Mouse (Mus musculus): ENCODE results near the gene Slc2a4. TPM values are rescaled to one million over a fixed set of nuclear protein-coding genes. Genes with fewer than 3 reads are reported as not detected.

The Slc2a4 gene
- polyA plus RNA-seq, 1 experiment = 1.9 TPM

DNA sequence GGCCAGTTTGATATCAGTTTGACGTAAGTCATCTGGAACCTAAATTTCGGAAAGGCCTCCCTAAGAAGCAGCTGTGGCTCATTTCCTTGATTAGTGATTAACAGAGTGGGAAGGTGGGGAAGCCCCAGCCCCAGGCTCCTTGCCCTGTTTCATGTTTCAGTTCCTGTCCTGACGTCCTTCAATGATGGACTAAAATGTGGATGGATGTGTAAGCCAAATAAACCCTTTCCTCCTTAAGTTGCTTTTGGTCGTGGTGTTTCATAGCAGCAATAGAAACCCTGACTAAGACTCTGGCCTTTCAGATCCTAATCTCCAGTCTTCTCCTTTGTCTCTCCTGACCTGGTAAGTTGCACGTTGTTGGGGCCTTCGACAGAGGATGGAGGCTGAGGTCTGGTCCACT, 22.2 kb upstream of the Slc2a4 start:
- no peak overlapping the region for H3K4me3 ChIP-seq (ENCODE audit: control insufficient read depth, low read depth, low read length)
- H3K27me3 ChIP-seq (ENCODE audit: control insufficient read depth, insufficient read depth, low read length) = no peaks in the 10 kb centered on the region
- H3K27ac ChIP-seq (ENCODE audit: control insufficient read depth, insufficient read depth, low read depth, low read length) = no peak overlapping the region
- H3K36me3 ChIP-seq (ENCODE audit: control insufficient read depth, insufficient read depth, low read length) = peaks cover 2% of the 10 kb centered on the region; the same call in 1 of the 2 replicates
- TF ChIP-seq POLR2A (IDR thresholded peaks at IDR 0.05; ENCODE audit: control insufficient read depth, low read depth, low read length) (no peak), CTCF (IDR thresholded peaks at IDR 0.05; ENCODE audit: control insufficient read depth, insufficient read depth, insufficient replicate concordance, low read depth, low read length) (no peak)
- H3K4me1 ChIP-seq (ENCODE audit: control insufficient read depth, insufficient read depth, low read length) = peaks cover 19% of the 10 kb centered on the region

DNA sequence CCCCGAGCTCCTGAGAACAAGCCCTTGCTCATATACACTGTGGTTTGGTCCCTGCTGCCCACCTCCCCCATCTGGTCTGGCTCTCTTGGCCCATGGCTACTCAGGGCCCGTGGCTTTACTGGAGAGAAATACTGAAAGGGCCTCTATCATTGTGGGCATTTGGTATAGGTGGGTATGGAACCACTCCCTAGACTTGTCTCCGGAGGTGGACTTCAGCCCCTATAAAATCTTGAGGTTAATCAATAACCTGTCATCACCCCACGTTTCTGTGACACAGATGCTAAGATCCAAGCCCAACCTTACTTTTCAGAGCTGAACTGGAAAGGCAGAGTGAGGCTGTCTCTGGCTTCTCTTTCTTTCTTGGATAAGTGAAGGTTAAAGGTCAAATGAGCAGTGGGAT, 20.8 kb upstream of the Slc2a4 start:
- no peaks in the 10 kb centered on the region for H3K27me3 ChIP-seq (ENCODE audit: control insufficient read depth, insufficient read depth, low read length)
- TF ChIP-seq POLR2A (IDR thresholded peaks at IDR 0.05; ENCODE audit: control insufficient read depth, low read depth, low read length) = no peak
- TF ChIP-seq CTCF (IDR thresholded peaks at IDR 0.05; ENCODE audit: control insufficient read depth, insufficient read depth, insufficient replicate concordance, low read depth, low read length) = no peak
- H3K36me3 ChIP-seq (ENCODE audit: control insufficient read depth, insufficient read depth, low read length) = peaks cover 2% of the 10 kb centered on the region; the same call in 1 of the 2 replicates
- peaks cover 20% of the 10 kb centered on the region for H3K4me1 ChIP-seq (ENCODE audit: control insufficient read depth, insufficient read depth, low read length)
- H3K27ac ChIP-seq (ENCODE audit: control insufficient read depth, insufficient read depth, low read depth, low read length) = no peak overlapping the region
- no peak overlapping the region for H3K4me3 ChIP-seq (ENCODE audit: control insufficient read depth, low read depth, low read length)

DNA sequence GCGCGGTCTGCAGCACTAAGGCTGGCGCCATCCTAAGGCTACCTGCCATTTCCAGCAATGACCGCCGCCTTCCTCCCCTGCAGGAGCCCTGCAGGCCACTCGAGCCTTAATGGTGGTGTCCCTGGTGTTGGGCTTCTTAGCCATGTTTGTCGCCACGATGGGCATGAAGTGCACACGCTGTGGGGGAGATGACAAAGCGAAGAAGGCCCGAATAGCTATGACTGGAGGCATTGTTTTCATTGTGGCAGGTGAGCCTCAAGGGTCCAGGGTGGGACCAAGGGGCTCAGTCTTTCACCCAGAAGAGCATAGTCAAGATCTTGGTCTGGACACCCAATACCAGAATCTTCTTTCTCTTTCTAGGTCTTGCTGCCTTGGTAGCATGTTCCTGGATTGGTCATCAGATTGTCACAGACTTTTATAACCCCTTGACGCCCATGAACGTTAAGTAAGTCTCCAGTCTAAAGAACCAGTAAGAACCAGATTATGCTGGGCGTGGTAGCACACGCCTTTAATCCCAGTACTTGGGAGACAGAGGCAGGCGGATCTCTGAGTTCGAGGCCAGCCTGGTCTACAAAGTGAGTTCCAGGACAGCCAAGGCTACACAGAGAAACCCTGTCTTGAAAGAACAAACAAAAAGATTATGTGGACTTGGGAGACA, 19.0 kb upstream of the Slc2a4 start:
- TF ChIP-seq POLR2A (IDR thresholded peaks at IDR 0.05; ENCODE audit: control insufficient read depth, low read depth, low read length) (no peak), CTCF (IDR thresholded peaks at IDR 0.05; ENCODE audit: control insufficient read depth, insufficient read depth, insufficient replicate concordance, low read depth, low read length) (no peak)
- Histone ChIP-seq H3K4me3 (ENCODE audit: control insufficient read depth, low read depth, low read length) (peak overlapping the region; percentile 42), H3K27ac (ENCODE audit: control insufficient read depth, insufficient read depth, low read depth, low read length) (0 out of 2 replicates have a peak overlapping the region, but pooled peaks have one; percentile 35), H3K27me3 (ENCODE audit: control insufficient read depth, insufficient read depth, low read length) (no peaks in the 10 kb centered on the region), H3K4me1 (ENCODE audit: control insufficient read depth, insufficient read depth, low read length) (peaks cover 20% of the 10 kb centered on the region), H3K36me3 (ENCODE audit: control insufficient read depth, insufficient read depth, low read length) (peaks cover 2% of the 10 kb centered on the region; the same call in 1 of the 2 replicates)

DNA sequence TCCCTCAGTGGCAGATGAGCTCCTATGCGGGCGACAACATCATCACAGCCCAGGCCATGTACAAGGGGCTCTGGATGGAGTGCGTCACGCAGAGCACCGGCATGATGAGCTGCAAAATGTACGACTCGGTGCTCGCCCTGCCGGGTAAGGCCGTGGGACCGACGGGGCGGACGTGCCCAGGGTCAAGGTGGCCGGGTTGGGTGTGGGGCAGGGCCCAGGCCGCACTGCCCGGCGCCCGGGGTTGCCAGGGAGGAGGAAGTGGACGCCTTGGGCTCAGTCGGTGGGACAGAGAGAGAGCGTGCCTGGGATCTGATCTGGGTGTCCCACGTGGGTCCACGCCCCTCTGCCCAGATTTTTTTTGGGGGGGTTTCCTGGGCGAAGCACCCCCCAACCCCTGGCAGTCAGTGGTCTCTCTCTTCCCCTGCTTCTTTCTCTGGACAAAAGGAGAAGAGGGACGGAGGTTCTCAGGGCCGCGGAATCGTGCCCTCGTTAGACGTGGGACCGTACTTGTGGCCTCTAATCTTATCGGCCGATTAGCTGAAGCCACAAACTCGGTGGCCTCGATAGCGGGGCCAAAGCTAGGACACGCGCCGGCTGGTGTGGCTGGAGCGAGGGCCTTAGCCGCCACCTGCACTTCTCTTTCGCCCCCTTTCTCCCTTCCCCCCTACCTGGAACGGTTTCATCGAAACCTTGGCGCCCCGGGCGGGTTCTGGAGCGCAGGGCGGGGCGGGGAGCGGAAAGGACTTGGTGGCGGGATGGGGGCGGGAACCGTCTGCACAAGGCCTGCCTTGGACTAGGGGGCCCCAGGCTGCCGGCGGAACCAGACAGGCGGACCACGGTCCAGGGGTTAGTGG, 18.2 kb upstream of the Slc2a4 start:
- Histone ChIP-seq H3K27me3 (ENCODE audit: control insufficient read depth, insufficient read depth, low read length) (no peaks in the 10 kb centered on the region), H3K4me1 (ENCODE audit: control insufficient read depth, insufficient read depth, low read length) (peaks cover 20% of the 10 kb centered on the region), H3K4me3 (ENCODE audit: control insufficient read depth, low read depth, low read length) (peak overlapping the region; percentile 42), H3K36me3 (ENCODE audit: control insufficient read depth, insufficient read depth, low read length) (peaks cover 2% of the 10 kb centered on the region; the same call in 1 of the 2 replicates), H3K27ac (ENCODE audit: control insufficient read depth, insufficient read depth, low read depth, low read length) (peak overlapping the region; percentile 35; the same call in 1 of the 2 replicates)
- no peak for TF ChIP-seq CTCF (IDR thresholded peaks at IDR 0.05; ENCODE audit: control insufficient read depth, insufficient read depth, insufficient replicate concordance, low read depth, low read length)
- TF ChIP-seq POLR2A (IDR thresholded peaks at IDR 0.05; ENCODE audit: control insufficient read depth, low read depth, low read length) = no peak

DNA sequence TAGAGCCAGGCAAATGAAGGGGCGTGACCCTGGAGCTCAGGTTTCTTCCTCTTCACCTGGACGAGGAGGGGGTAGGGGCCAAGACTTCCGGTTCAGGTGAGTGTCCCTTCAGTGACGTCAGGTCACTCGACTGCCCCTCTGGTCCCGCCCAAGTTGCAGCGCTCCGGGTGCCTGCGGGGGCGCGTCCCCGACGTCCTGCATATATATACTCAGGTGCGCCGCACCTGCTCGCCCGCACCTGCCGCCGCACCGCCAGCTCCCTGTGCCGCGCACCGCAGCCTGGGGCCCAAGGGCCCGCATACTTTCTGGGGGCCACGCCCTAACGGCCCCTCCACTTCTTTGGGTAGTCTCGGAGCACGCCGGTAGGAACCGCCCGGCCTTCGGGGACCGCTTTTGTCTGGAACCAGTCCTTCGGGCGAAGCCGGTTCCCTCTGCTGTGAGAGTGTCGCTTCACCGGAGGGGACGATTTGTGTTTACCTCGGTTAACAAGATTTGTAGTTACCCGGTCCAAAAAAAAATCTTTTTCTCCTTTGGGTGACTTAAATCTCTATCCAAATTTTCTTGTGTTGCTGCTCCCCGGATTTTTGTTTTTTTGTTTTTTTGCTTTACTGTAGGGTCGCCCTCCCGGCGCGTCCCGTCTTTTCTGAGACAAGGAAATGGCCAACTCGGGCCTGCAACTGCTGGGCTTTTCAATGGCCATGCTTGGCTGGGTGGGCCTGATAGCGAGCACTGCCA, 17.4 kb upstream of the Slc2a4 start:
- Histone ChIP-seq H3K27me3 (ENCODE audit: control insufficient read depth, insufficient read depth, low read length) (no peaks in the 10 kb centered on the region), H3K27ac (ENCODE audit: control insufficient read depth, insufficient read depth, low read depth, low read length) (no peak overlapping the region), H3K4me1 (ENCODE audit: control insufficient read depth, insufficient read depth, low read length) (peaks cover 20% of the 10 kb centered on the region), H3K36me3 (ENCODE audit: control insufficient read depth, insufficient read depth, low read length) (peaks cover under 1% of the 10 kb centered on the region; the same call in 1 of the 2 replicates), H3K4me3 (ENCODE audit: control insufficient read depth, low read depth, low read length) (peak overlapping the region; percentile 34)
- TF ChIP-seq CTCF (IDR thresholded peaks at IDR 0.05; ENCODE audit: control insufficient read depth, insufficient read depth, insufficient replicate concordance, low read depth, low read length) (no peak), POLR2A (IDR thresholded peaks at IDR 0.05; ENCODE audit: control insufficient read depth, low read depth, low read length) (no peak)

DNA sequence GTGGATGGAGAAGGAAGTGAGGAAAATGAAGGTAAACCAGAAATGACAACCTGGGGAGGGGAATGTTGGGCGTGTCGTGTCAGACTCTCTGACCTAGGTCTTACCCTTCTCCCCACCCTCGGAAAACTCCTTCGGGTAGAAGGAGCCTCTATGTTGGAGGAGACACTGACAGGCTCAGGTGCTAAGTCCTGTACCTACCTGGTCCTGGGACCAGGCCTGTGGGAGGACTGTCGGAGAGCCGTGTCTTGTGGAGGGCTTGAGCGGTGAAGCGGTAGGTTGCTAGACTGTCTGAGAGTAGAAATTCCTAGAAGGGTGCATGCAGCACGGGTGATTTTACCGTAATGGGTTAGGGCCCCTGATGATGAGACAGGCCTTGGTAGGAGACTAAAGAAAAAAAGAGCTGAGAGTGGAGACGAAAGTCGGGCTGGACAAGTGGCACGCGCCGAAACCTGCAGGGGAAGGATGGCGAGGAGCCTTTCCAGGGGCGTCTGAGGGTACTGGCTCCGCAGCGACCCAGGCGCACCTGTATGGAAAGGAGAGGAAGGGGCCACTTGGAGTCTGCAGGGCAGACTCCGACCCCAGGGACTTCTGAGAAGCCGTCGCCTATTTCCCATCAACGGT, 16.8 kb upstream of the Slc2a4 start, which contains the start of gene Cldn7:
Gene Cldn7, plus strand, starts transcription at position 130 of the 621 bp plus-strand sequence.
- Histone ChIP-seq H3K4me1 (ENCODE audit: control insufficient read depth, insufficient read depth, low read length) (peaks cover 20% of the 10 kb centered on the region), H3K27me3 (ENCODE audit: control insufficient read depth, insufficient read depth, low read length) (no peaks in the 10 kb centered on the region), H3K27ac (ENCODE audit: control insufficient read depth, insufficient read depth, low read depth, low read length) (no peak within 1 kb of the TSS), H3K4me3 (ENCODE audit: control insufficient read depth, low read depth, low read length) (peak within 1 kb of the TSS; percentile 33), H3K36me3 (ENCODE audit: control insufficient read depth, insufficient read depth, low read length) (no peaks in the 10 kb centered on the region; the same call in 1 of the 2 replicates)
- TF ChIP-seq POLR2A (IDR thresholded peaks at IDR 0.05; ENCODE audit: control insufficient read depth, low read depth, low read length) (no peak), CTCF (IDR thresholded peaks at IDR 0.05; ENCODE audit: control insufficient read depth, insufficient read depth, insufficient replicate concordance, low read depth, low read length) (no peak)

Measured in testis, adult 2 months (tissue).